Mouse (Mus musculus) cerebellum, adult 9-10 months (tissue): ENCODE data around the gene Stkld1.

Experiments
- DNase-seq: peaks from one replicate; pipeline ENCODE4 v3.0.0; 2022

Gene Stkld1

GRCm38 (mm10) chr2:26915927-26916728, 17.7 kb upstream of the Stkld1 start, which contains the start of the genes Surf2 and Surf1:
TSS of gene Surf2 (plus strand) at chr2:26916367.
TSS of gene Surf1 (minus strand) at chr2:26916530.
- peak; percentile 83 for DNase-seq

- no peak for DNase-seq
These were observed 17.1 kb upstream of the Stkld1 start for GRCm38 (mm10) chr2:26916738-26917137.

- DNase-seq, result no peak
These were observed 14.2 kb upstream of the Stkld1 start for GRCm38 (mm10) chr2:26919684-26920083.

- no peak for DNase-seq
These were observed 13.5 kb upstream of the Stkld1 start for GRCm38 (mm10) chr2:26920190-26920855.

- DNase-seq, result no peak
These were observed 12.1 kb upstream of the Stkld1 start for GRCm38 (mm10) chr2:26921784-26922183.

- DNase-seq, result no peak
These were observed 5.9 kb upstream of the Stkld1 start for GRCm38 (mm10) chr2:26927745-26928476.

GRCm38 (mm10) chr2:26930390-26930789, 3.5 kb upstream of the Stkld1 start:
- peak; percentile 84 for DNase-seq

- DNase-seq, result peak; percentile 62
These were observed 1.2 kb upstream of the Stkld1 start for GRCm38 (mm10) chr2:26932473-26933303.

- no peak for DNase-seq
These were observed 1.4 kb downstream of the Stkld1 start for GRCm38 (mm10) chr2:26935286-26935685.

GRCm38 (mm10) chr2:26936425-26936824, 2.6 kb downstream of the Stkld1 start:
- DNase-seq, result no peak

GRCm38 (mm10) chr2:26941539-26941938, 7.7 kb downstream of the Stkld1 start:
- no peak for DNase-seq

- no peak for DNase-seq
These were observed 9.4 kb downstream of the Stkld1 start for GRCm38 (mm10) chr2:26943253-26943652.

- DNase-seq, result peak; percentile 58
These were observed 16.6 kb downstream of the Stkld1 start for GRCm38 (mm10) chr2:26950411-26950810.

- DNase-seq, result no peak
These were observed 17.6 kb downstream of the Stkld1 start for GRCm38 (mm10) chr2:26951346-26951905.

GRCm38 (mm10) chr2:26952193-26952592, 18.3 kb downstream of the Stkld1 start:
- no peak for DNase-seq

- DNase-seq, result no peak
These were observed 19.0 kb downstream of the Stkld1 start for GRCm38 (mm10) chr2:26952866-26953265.

- DNase-seq, result no peak
These were observed 21.0 kb downstream of the Stkld1 start for GRCm38 (mm10) chr2:26954735-26955395.

GRCm38 (mm10) chr2:26956811-26957487, 23.1 kb downstream of the Stkld1 start:
- no peak for DNase-seq

GRCm38 (mm10) chr2:26957488-26957859, 23.6 kb downstream of the Stkld1 start:
- no peak for DNase-seq

GRCm38 (mm10) chr2:26960756-26961155, 26.9 kb downstream of the Stkld1 start:
- no peak for DNase-seq
